Mouse (Mus musculus) cerebellum, adult 8-10 months (tissue): ENCODE results near the gene Ddx27.
"Not testable (repeated sequence)": the region's sequence is repeated elsewhere in the genome, so short reads cannot be mapped to it uniquely, and the experiment has no call there.

Source experiments
- DNase-seq: peaks from one replicate; pipeline ENCODE4 v3.0.0; 2022

Ddx27 gene

DNA sequence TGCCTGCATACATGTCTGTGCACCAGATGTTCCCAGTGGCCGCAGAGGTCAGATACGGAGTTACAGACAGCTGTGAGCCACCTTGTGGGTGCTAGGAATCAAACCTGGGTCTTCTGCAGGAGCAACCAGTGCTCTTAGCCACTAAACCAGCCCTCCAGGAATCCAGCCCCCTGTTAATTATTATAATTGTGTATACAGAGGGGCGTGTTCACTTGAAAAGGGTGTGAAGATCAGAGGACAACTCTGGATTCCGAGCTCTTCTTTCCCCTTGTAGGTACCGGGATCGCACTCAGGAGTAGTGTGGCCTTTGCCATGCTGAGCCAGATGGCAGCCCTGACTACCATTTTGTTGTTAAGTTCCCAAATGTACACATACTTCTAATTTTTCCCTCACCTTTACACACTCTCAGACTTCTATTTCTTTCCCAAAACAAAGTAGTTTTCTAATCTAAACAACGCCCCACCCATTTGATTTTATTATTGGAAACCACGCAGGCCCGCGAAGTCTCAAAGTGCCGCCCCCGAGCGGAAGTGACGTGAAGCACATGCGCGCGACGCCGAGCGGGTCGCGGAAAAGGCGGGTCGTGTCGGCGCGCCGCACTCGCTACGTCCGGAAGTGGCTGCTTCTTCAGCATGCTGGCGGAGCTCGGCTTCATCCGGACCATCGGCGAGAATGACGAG lies at the start of gene Ddx27:
TSS of gene Ddx27 (plus strand) at position 492 of the 680 bp plus-strand sequence.
- peak; percentile 87 for DNase-seq

- no peak for DNase-seq
These were observed 41.8 kb upstream of the Ddx27 start for GRCm38 (mm10) chr2:166973153-166973552.

DNA sequence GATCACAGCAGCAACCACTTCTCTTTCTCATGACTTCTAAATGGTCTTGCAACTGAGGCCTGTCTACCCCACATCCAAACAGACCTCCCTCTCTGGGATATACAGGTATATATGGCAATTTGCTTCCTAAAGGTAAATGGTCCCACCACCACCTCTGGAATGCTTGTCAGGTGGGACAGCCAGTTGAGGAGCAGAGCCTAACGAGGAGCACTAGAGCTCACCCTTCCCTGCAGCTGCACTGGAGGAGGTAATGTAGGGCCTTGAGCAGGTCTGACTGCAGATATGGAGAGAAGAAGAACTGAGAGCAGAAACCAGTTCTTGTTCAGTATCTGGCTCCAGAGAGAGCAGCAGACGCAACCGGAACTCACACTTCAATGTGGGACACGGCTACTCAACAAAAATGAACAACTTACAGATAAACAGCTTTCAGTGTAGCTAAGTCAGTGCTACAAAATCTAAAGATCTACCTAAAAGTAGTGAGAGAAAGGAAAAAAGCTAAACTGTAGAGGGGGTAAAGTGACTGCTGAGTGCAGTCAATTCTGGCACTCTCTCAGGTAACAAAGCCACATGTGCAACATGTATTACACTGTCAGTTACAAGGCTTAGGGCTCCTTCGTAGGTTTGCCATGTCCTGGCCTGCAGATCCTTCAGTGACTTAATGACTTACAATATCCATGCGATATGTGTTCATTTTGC lies 40.7 kb upstream of the Ddx27 start:
- DNase-seq = no peak

DNA sequence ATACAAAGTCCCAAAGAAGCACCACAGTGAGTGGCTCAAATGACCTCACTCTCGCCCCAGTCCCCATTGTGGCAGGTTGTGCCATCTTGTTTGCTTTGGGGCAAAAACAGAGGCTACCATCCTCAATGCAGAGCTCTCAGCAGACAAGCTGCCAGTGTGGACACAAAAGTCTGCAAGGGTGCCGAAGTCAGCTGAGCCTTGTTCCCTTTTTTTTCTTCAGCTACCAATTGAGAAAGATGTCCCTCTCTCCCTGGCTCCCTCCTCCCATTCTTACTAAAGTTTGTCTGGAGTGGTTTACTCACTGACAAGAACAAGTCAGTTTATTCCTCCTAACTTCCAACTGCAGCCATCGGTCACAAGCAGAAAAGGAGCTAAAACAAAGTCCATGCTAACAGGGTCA lies 38.6 kb upstream of the Ddx27 start:
- DNase-seq = no peak

DNA sequence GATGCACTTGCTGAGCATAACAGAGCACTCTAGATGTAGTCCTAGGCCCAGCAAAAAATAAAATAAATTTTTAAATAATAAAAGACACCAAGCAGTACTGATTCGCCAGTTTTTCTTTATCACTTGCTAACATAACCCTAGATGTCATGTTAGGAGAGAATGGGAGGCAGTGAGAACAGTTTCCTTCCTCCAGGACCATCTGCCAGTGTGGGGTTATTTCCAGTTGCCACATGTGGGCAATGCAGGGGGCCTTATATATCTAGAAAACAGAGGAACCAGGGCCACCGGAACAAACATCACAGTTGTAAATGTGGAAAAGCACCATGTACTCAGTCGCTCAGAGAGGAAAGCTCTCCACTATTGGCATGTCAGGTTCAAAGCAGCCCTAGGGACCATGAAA lies 37.5 kb upstream of the Ddx27 start:
- no peak for DNase-seq

DNA sequence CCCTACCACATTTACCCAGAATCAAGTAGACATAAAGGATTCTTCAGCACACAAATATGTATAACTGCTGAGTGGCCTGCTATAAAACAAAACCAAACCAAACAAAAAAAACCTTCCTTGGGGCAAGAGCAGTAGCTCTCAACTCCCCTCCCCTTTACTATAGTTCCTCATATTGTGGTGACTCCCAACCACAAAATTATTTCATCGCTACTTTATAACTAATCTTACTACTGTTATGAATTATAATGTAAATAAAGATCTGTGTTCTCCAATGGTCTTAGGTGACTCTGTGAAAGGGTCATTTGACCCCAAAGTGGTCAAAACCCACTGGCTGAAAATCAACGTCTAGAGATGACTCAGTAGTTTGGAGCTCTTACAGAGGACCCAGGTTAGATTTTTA lies 34.8 kb upstream of the Ddx27 start:
- no peak for DNase-seq

- no peak for DNase-seq
These were observed 31.6 kb upstream of the Ddx27 start for GRCm38 (mm10) chr2:166983351-166983894.

GRCm38 (mm10) chr2:166990861-166991260 lies 24.1 kb upstream of the Ddx27 start:
- DNase-seq = no peak

GRCm38 (mm10) chr2:166991945-166992344 lies 23.0 kb upstream of the Ddx27 start:
- DNase-seq = no peak

GRCm38 (mm10) chr2:166995021-166995795 lies 19.8 kb upstream of the Ddx27 start:
- peak; percentile 29 for DNase-seq

GRCm38 (mm10) chr2:166995796-166996532 lies 19.0 kb upstream of the Ddx27 start, which contains the start of gene Stau1:
TSS of gene Stau1 (minus strand) at chr2:166996299.
- DNase-seq = peak; percentile 93

GRCm38 (mm10) chr2:166996533-166996894 lies 18.5 kb upstream of the Ddx27 start:
- no peak for DNase-seq

GRCm38 (mm10) chr2:167001486-167001885 lies 13.5 kb upstream of the Ddx27 start:
- no peak for DNase-seq

DNA sequence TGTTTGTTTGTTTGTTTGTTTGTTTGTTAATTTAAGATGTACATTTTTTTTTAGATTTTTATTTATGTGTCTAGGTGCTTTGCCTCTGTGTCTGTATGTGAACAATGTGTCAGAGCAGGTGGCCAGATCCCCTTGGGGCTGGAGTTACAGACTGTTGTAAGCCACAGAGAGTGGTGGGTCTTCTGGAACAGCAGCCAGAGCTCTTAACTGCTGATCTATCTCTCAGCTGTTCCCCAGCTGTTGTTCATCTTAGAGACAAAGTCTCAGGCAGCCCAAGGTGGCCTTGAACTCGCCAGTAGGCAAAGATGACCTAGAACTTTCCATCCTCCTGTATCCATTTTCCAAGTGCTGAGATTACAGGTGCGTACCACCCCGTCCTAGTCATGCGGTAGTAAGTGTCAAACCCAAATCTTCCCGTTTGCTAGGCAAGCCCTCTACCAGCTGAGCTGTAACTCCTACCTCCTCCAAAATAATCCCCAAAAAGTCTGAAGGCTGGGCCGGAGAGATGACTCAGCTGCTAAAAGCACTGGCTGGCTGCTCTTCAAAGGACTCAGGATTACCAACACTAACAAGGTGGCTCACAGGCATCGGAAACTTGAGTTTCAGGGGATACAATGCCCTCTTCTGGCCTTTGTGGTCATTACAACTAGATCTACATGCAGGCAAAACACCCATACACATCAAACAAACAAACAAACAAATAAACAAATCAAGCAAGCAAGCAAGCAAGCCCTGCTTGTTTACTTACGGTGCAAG lies 10.7 kb upstream of the Ddx27 start:
- DNase-seq = peak; percentile 81

DNA sequence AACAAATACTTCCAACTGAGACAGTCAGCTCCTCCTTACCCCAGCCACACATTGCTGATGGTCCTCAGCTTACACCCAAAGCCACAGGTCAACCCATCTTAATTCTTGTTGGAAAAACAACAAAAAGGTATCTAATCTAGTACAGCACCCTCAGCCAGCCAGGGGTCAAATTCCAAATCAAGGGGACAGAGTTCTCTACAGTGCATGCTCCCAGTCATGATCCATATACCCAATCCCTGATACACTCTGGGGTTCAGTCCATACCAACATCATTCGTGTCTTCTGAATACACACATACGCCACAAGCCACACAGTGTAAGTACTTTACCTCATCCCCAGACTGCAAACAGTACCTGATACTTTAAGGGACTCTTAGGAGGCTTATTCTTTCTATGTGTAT lies 8.6 kb upstream of the Ddx27 start:
- no peak for DNase-seq

- DNase-seq = peak; percentile 66
These were observed 7.9 kb upstream of the Ddx27 start for GRCm38 (mm10) chr2:167007001-167007491.

DNA sequence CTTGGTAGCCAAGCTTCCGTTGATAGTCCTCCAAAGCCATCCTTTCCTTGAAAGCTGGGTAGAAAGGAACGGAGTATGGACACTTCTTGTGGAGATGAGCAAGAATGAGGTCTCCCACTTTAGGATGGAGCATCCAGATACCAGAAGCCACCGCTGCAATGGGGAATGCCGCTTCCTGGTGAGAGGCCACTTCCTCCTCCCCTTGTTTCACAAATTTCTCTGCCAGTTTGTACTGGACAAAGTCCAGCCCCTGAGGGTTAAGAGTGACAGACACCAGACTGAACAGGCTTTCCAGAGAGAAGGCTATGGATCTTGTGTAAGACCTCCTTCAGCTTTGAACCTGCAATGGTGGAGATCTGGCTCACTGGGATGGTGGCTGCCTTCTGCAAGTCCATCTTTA lies 7.4 kb upstream of the Ddx27 start:
- not testable (repeated sequence) for DNase-seq

GRCm38 (mm10) chr2:167009483-167009882 lies 5.5 kb upstream of the Ddx27 start:
- DNase-seq = no peak

GRCm38 (mm10) chr2:167010546-167010945 lies 4.4 kb upstream of the Ddx27 start:
- no peak for DNase-seq

DNA sequence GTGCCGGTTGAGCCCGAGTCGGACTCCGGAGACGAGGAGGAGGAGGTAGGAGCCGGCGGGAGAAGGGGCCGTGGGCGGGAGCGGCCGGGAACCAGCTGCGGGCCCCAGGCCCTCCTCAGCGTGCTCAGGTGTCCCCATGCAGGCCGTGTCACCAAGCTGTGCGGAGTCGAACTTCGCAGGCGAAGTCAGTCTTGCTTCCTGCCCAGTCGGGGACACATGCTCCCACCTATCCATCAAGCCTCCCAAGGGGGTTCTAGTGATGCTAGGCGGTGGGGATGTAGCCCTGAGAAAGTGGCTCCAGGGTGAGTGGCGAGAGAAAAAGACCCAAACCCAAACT lies 357 bp downstream of the Ddx27 start:
- DNase-seq = no peak

DNA sequence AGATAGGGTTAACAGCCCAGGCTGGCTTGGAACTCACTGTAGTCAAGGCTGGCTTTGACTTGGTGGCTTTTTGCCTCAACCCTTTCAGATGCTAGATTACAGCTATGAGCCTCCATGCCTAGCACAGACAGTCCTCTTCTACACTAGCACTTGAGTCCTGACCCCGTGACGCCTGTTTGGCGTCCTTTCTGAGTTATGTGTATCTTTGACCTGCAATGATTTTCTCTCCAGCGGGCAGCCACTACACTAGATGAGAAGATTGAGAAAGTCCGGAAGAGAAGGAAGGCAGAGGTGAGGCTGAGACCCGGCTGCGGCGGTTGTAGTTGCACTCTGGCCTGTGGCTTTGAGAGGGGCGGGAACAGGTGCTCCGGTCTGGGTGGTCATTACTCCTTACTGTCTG lies 4.4 kb downstream of the Ddx27 start:
- DNase-seq = no peak

- no peak for DNase-seq
These were observed 13.6 kb downstream of the Ddx27 start for GRCm38 (mm10) chr2:167028553-167028952.
